Mouse (Mus musculus): ENCODE measurements at regions not wholly inside any gene's neighbourhood (a gene's known extent, or its start where the extent isn't known, plus 50 kb on each side); places are given as distances from the start of the nearest gene placed in this dataset.

DNA sequence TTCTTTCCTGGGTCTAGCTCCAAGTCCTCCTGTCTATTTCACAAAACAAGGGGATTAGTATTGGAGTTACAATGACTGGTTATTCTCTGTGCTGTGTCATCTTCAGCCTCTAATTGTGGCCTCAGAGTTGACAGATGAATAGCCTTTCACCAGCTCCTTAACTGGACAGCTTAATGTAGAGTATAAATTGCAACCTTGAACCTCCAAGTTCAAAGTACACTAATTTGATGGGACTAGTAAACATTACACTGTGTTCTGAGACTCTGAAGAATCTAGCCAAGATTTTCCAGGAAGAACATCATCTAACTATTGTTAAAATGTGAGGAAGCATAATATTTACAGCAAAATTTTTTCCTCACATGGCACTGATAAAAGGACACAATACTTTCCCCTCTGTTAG is 118.9 kb downstream of the Osr1 start:
- TF ChIP-seq MAFK (IDR thresholded peaks at IDR 0.05; ENCODE audit: insufficient read depth, low read depth, low read length) (no peak), ZNF384 (IDR thresholded peaks at IDR 0.05; ENCODE audit: low read depth, low read length) (no peak)
- in situ Hi-C loops (cut with MboI; ENCODE audit: low sequenced_read_pairs in 2 of 2, unreplicated experiment in 2 of 2), result no loop called here
- Histone ChIP-seq H3K9ac (ENCODE audit: insufficient read depth, low read depth, low read length, poor library complexity, severe bottlenecking) (no peak overlapping the region), H3K9me3 (ENCODE audit: control insufficient read depth, insufficient read depth, low read depth, low read length) (no peaks in the 10 kb centered on the region), H3K36me3 (ENCODE audit: control insufficient read depth, insufficient read depth, low read length, poor library complexity, severe bottlenecking) (no peaks in the 10 kb centered on the region), H3K4me1 (ENCODE audit: control insufficient read depth in 2 of 2, insufficient read depth in 2 of 2, low read length in 2 of 2, poor library complexity in 1 of 2) (no peaks in the 10 kb centered on the region), H3K4me3 (ENCODE audit: insufficient read depth in 1 of 2, low read depth in 1 of 2, low read length in 2 of 2, poor library complexity in 1 of 2, severe bottlenecking in 1 of 2) (no peak overlapping the region), H3K27ac (ENCODE audit: insufficient read depth, low read depth, low read length, poor library complexity, severe bottlenecking) (no peak overlapping the region)
- DNase-seq (ENCODE audit: low read depth, low spot score), result no peak

- in situ Hi-C loops (cut with MboI; ENCODE audit: low sequenced_read_pairs in 2 of 2, unreplicated experiment in 2 of 2), result no loop called here
These were observed 119.6 kb downstream of the Osr1 start for GRCm38 (mm10) chr12:9689541-9689940.

DNA sequence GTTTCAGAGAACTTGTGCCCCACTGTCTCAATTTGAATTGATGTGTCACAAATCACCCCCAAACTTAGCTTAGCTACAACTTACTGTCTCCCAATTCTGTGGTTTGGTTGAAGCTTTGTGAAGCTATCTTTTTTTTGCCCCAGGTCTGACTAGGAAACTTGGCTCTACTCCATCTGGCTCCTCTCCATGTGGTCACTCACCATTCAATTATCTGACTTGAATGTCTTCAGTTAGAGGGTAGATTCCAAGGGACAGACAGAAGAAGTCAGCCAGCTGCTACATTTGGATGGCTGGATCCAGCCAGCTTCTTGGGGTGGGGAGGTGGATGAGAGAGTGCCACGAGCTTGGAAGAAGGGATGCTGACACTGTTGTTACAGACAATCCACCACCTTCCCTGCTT is 163.0 kb downstream of the Osr1 start:
- in situ Hi-C loops (cut with MboI; ENCODE audit: low sequenced_read_pairs in 2 of 2, unreplicated experiment in 2 of 2), result no loop called here

More at GRCm38 (mm10) chr12:9689541-9689940, 119.6 kb downstream of the Osr1 start:
- DNase-seq (ENCODE audit: low read depth, low spot score), result no peak
- H3K9ac ChIP-seq (ENCODE audit: insufficient read depth, low read depth, low read length, poor library complexity, severe bottlenecking), result no peak overlapping the region
- no peaks in the 10 kb centered on the region for H3K9me3 ChIP-seq (ENCODE audit: control insufficient read depth, insufficient read depth, low read depth, low read length)
- H3K27ac ChIP-seq (ENCODE audit: insufficient read depth, low read depth, low read length, poor library complexity, severe bottlenecking), result no peak overlapping the region
- TF ChIP-seq ZNF384 (IDR thresholded peaks at IDR 0.05; ENCODE audit: low read depth, low read length) (no peak), MAFK (IDR thresholded peaks at IDR 0.05; ENCODE audit: insufficient read depth, low read depth, low read length) (no peak), ZC3H11A (IDR thresholded peaks at IDR 0.05; ENCODE audit: borderline replicate concordance, low read depth, low read length) (no peak), CHD2 (IDR thresholded peaks at IDR 0.05; ENCODE audit: low read depth, low read length) (no peak), HCFC1 (IDR thresholded peaks at IDR 0.05; ENCODE audit: borderline replicate concordance, insufficient read depth, low read length) (no peak)
- no peaks in the 10 kb centered on the region for H3K4me1 ChIP-seq (ENCODE audit: control insufficient read depth in 2 of 2, insufficient read depth in 2 of 2, low read length in 2 of 2, poor library complexity in 1 of 2)
- no peaks in the 10 kb centered on the region for H3K36me3 ChIP-seq (ENCODE audit: control insufficient read depth, insufficient read depth, low read length, poor library complexity, severe bottlenecking)
- H3K4me3 ChIP-seq (ENCODE audit: insufficient read depth in 1 of 2, low read depth in 1 of 2, low read length in 2 of 2, poor library complexity in 1 of 2, severe bottlenecking in 1 of 2), result no peak overlapping the region

DNA sequence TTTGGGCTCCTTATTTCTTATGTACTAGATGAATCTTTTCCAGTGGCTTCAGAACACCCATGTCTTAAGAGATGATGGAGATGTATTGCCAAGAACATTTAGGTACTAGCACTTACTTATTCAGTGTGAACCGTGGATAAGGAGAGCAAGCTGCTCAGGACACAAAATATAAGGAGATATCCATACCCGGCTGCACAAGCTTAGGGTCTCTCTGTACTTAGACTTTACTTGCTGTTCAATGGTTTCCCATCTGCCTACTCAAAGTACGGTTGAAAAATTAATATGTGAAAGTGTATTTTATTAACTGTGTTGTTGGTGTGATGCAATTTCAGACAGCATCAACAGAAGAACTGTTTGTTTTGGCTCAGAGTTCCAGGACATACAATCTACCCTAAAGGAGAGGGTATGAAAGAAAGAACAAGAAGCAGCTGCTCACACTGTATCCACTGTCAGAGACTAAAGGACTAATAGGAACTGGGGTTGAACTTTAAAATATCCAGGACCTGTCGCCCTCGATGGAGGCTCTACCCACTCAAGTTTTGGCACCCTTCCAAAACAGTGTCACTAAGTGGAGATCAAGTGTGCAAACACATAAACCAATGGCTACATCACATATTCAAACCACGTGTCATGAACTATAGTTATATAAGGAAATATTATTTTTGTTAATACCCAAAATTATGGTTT is 174.9 kb downstream of the Osr1 start:
- in situ Hi-C loops (cut with MboI; ENCODE audit: low sequenced_read_pairs in 2 of 2, unreplicated experiment in 2 of 2), result no loop called here

More for the DNA sequence above, 163.0 kb downstream of the Osr1 start:
- no peak overlapping the region for H3K9ac ChIP-seq (ENCODE audit: insufficient read depth, low read depth, low read length, poor library complexity, severe bottlenecking)
- H3K27ac ChIP-seq (ENCODE audit: insufficient read depth, low read depth, low read length, poor library complexity, severe bottlenecking), result no peak overlapping the region
- no peaks in the 10 kb centered on the region for H3K9me3 ChIP-seq (ENCODE audit: control insufficient read depth, insufficient read depth, low read depth, low read length)
- H3K4me3 ChIP-seq (ENCODE audit: insufficient read depth in 1 of 2, low read depth in 1 of 2, low read length in 2 of 2, poor library complexity in 1 of 2, severe bottlenecking in 1 of 2), result no peak overlapping the region
- H3K4me1 ChIP-seq (ENCODE audit: control insufficient read depth in 2 of 2, insufficient read depth in 2 of 2, low read length in 2 of 2, poor library complexity in 1 of 2), result no peaks in the 10 kb centered on the region
- H3K36me3 ChIP-seq (ENCODE audit: control insufficient read depth, insufficient read depth, low read length, poor library complexity, severe bottlenecking), result no peaks in the 10 kb centered on the region
- DNase-seq (ENCODE audit: low read depth, low spot score), result no peak
- no peak for TF ChIP-seq CHD2 (IDR thresholded peaks at IDR 0.05; ENCODE audit: low read depth, low read length)

More for the DNA sequence above, 174.9 kb downstream of the Osr1 start:
- Histone ChIP-seq H3K4me1 (ENCODE audit: control insufficient read depth in 2 of 2, insufficient read depth in 2 of 2, low read length in 2 of 2, poor library complexity in 1 of 2) (no peaks in the 10 kb centered on the region), H3K27ac (ENCODE audit: insufficient read depth, low read depth, low read length, poor library complexity, severe bottlenecking) (no peak overlapping the region), H3K9ac (ENCODE audit: insufficient read depth, low read depth, low read length, poor library complexity, severe bottlenecking) (no peak overlapping the region), H3K9me3 (ENCODE audit: control insufficient read depth, insufficient read depth, low read depth, low read length) (no peaks in the 10 kb centered on the region), H3K4me3 (ENCODE audit: insufficient read depth in 1 of 2, low read depth in 1 of 2, low read length in 2 of 2, poor library complexity in 1 of 2, severe bottlenecking in 1 of 2) (no peak overlapping the region), H3K36me3 (ENCODE audit: control insufficient read depth, insufficient read depth, low read length, poor library complexity, severe bottlenecking) (no peaks in the 10 kb centered on the region)
- TF ChIP-seq CHD2 (IDR thresholded peaks at IDR 0.05; ENCODE audit: low read depth, low read length) (no peak), HCFC1 (IDR thresholded peaks at IDR 0.05; ENCODE audit: borderline replicate concordance, insufficient read depth, low read length) (no peak), MAFK (IDR thresholded peaks at IDR 0.05; ENCODE audit: insufficient read depth, low read depth, low read length) (no peak), ZNF384 (IDR thresholded peaks at IDR 0.05; ENCODE audit: low read depth, low read length) (no peak), ZC3H11A (IDR thresholded peaks at IDR 0.05; ENCODE audit: borderline replicate concordance, low read depth, low read length) (no peak)
- no peak for DNase-seq (ENCODE audit: low read depth, low spot score)

All from ES-E14 (cell line).